13 mouse cellular contexts compared by ENCODE assay signal in genomic region chr16:34935514-34936338, GRCm38 (mm10).
A peak's percentile ranks its signal among the peaks of the same experiment; 100 is the strongest.
DNase-seq lines count a peak whose midpoint lies in the region; ATAC-seq lines count a peak whose summit lies in the region.
"Had no signal": no experiment of that assay in that cellular context is flagged by ENCODE, and none has a peak within 500 bp of the region (broad histone marks: within the 10 kb centered on the region; RNA-seq: fewer than 3 reads in every experiment).

No protein-coding gene starts in this region.

- H3K9me3 ChIP-seq in heart, embryonic 15.5 days (replicated peaks) = no peaks in the 10 kb centered on the region
- no peaks in the 10 kb centered on the region for H3K9me3 ChIP-seq in midbrain, embryonic 10.5 days (replicated peaks)
- H3K9me3 ChIP-seq in midbrain, embryonic 13.5 days = no peaks in the 10 kb centered on the region
- no peaks in the 10 kb centered on the region for H3K9me3 ChIP-seq in intestine, embryonic 15.5 days
- H3K9me3 ChIP-seq in stomach, embryonic 16.5 days (replicated peaks; ENCODE audit: control insufficient read depth, low read length) = no peaks in the 10 kb centered on the region

- no peak overlapping the region for H3K4me2 ChIP-seq in heart, embryonic 15.5 days
- no peak overlapping the region for H3K4me2 ChIP-seq in midbrain, embryonic 13.5 days (replicated peaks)
- peak overlapping the region; percentile 34; the same call in 1 of the 2 replicates for H3K4me2 ChIP-seq in intestine, embryonic 15.5 days (replicated peaks)
- no peak overlapping the region for H3K4me2 ChIP-seq in stomach, embryonic 16.5 days (ENCODE audit: low read depth, low read length)

- no peak overlapping the region for H3K4me3 ChIP-seq in heart, embryonic 15.5 days
- H3K4me3 ChIP-seq in midbrain, embryonic 10.5 days = no peak overlapping the region
- H3K4me3 ChIP-seq in midbrain, embryonic 13.5 days (replicated peaks) = no peak overlapping the region
- H3K4me3 ChIP-seq in intestine, embryonic 15.5 days (replicated peaks) = no peak overlapping the region
- H3K4me3 ChIP-seq in stomach, embryonic 16.5 days (replicated peaks; ENCODE audit: low read length) = no peak overlapping the region
- H3K4me3 ChIP-seq: layer of hippocampus, adult 2 months had no signal

- 63% methylated on average over 9 of the region's 9 CpGs for WGBS in heart, embryonic 15.5 days
- 53% methylated on average over 9 of the region's 9 CpGs for WGBS in midbrain, embryonic 10.5 days
- 51% methylated on average over 9 of the region's 9 CpGs for WGBS in midbrain, embryonic 13.5 days
- 44% methylated on average over 9 of the region's 9 CpGs for WGBS in intestine, embryonic 15.5 days
- 48% methylated on average over 9 of the region's 9 CpGs for WGBS in stomach, embryonic 16.5 days

- no peak for DNase-seq in heart, adult 9 months (ENCODE audit: low spot score in 2 of 2)
- peak; percentile 33 for DNase-seq in midbrain, embryonic 10.5 days (ENCODE audit: low spot score)
- no peak for DNase-seq in layer of hippocampus, adult 9-11 months
- DNase-seq: adrenal gland, postnatal 14 days; cerebellum, postnatal 14 days; gastrocnemius, postnatal 10 days had no signal

- peaks cover 37% of the 10 kb centered on the region for H3K27me3 ChIP-seq in heart, embryonic 15.5 days
- H3K27me3 ChIP-seq in midbrain, embryonic 10.5 days (ENCODE audit: low read depth, poor library complexity, severe bottlenecking) = no peaks in the 10 kb centered on the region
- H3K27me3 ChIP-seq in midbrain, embryonic 13.5 days = no peaks in the 10 kb centered on the region
- H3K27me3 ChIP-seq in intestine, embryonic 15.5 days (replicated peaks) = no peaks in the 10 kb centered on the region
- no peaks in the 10 kb centered on the region for H3K27me3 ChIP-seq in stomach, embryonic 16.5 days (ENCODE audit: control insufficient read depth, insufficient read depth, low read length)

- peak overlapping the region; percentile 35 for H3K27ac ChIP-seq in heart, embryonic 15.5 days
- peak overlapping the region; percentile 64 for H3K27ac ChIP-seq in midbrain, embryonic 10.5 days (replicated peaks)
- no peak overlapping the region for H3K27ac ChIP-seq in midbrain, embryonic 13.5 days
- H3K27ac ChIP-seq in intestine, embryonic 15.5 days = peak overlapping the region; percentile 90
- H3K27ac ChIP-seq in stomach, embryonic 16.5 days (ENCODE audit: low read length) = peak overlapping the region; percentile 68
- H3K27ac ChIP-seq: layer of hippocampus, adult 2 months had no signal

- no peak for ATAC-seq in heart, embryonic 15.5 days (replicated peaks; ENCODE audit: insufficient number of reproducible peaks, insufficient read depth, low FRiP score, low read depth)
- ATAC-seq in midbrain, embryonic 13.5 days = no peak
- ATAC-seq in intestine, embryonic 15.5 days = peak; percentile 14; the same call in 1 of the 2 replicates
- no peak for ATAC-seq in stomach, embryonic 16.5 days (ENCODE audit: insufficient read depth, low FRiP score)
- no peak for ATAC-seq in megakaryocyte, adult 5-6 weeks (ENCODE audit: poor library complexity, severe bottlenecking)
- ATAC-seq: midbrain, embryonic 16.5 days had no signal

- H3K4me1 ChIP-seq in heart, embryonic 15.5 days (replicated peaks) = peaks cover 61% of the 10 kb centered on the region
- peaks cover 43% of the 10 kb centered on the region for H3K4me1 ChIP-seq in midbrain, embryonic 10.5 days
- H3K4me1 ChIP-seq in midbrain, embryonic 13.5 days (replicated peaks) = 0 out of 2 replicates have a peak, but pooled peaks cover 16% of the 10 kb centered on the region
- peaks cover 80% of the 10 kb centered on the region for H3K4me1 ChIP-seq in intestine, embryonic 15.5 days (replicated peaks)
- H3K4me1 ChIP-seq in stomach, embryonic 16.5 days (ENCODE audit: control insufficient read depth, insufficient read depth, low read length) = peaks cover 46% of the 10 kb centered on the region

- no peaks in the 10 kb centered on the region for H3K36me3 ChIP-seq in heart, embryonic 15.5 days
- H3K36me3 ChIP-seq in midbrain, embryonic 10.5 days = no peaks in the 10 kb centered on the region
- no peaks in the 10 kb centered on the region for H3K36me3 ChIP-seq in midbrain, embryonic 13.5 days
- no peaks in the 10 kb centered on the region for H3K36me3 ChIP-seq in intestine, embryonic 15.5 days
- H3K36me3 ChIP-seq in stomach, embryonic 16.5 days (ENCODE audit: control insufficient read depth, insufficient read depth, low read length) = no peaks in the 10 kb centered on the region

- H3K9ac ChIP-seq in heart, embryonic 15.5 days = no peak overlapping the region
- no peak overlapping the region for H3K9ac ChIP-seq in midbrain, embryonic 13.5 days (replicated peaks)
- peak overlapping the region; percentile 13; the same call in 1 of the 2 replicates for H3K9ac ChIP-seq in intestine, embryonic 15.5 days
- peak overlapping the region; percentile 26; the same call in 1 of the 2 replicates for H3K9ac ChIP-seq in stomach, embryonic 16.5 days (ENCODE audit: low read length)

Comparison
In these comparisons a context has a peak if more than half of its experiments do, and no peak if none do; other contexts are left out.
1. H3K9ac ChIP-seq: peak in intestine, embryonic 15.5 days (single experiment) and stomach, embryonic 16.5 days (single experiment); none in heart, embryonic 15.5 days (single experiment) and midbrain, embryonic 13.5 days (single experiment).